Mouse (Mus musculus): ENCODE results near the gene Tex37. TPM values are rescaled to one million over a fixed set of nuclear protein-coding genes. Genes with fewer than 3 reads are reported as not detected.

The Tex37 gene
- not detected in 3 replicates for total RNA-seq (2017)

- no peak for ATAC-seq (replicated peaks; ENCODE audit: insufficient number of reproducible peaks, low FRiP score, low TSS enrichment, poor library complexity, severe bottlenecking)
Observed at GRCm38 (mm10) chr6:70918827-70919226, at the start of gene Tex37. TSS of gene Tex37 (minus strand) at chr6:70918927.

- ATAC-seq (replicated peaks; ENCODE audit: insufficient number of reproducible peaks, low FRiP score, low TSS enrichment, poor library complexity, severe bottlenecking) = no peak
Observed at GRCm38 (mm10) chr6:70968291-70968690, 49.6 kb upstream of the Tex37 start.

GRCm38 (mm10) chr6:70967422-70967821 lies 48.7 kb upstream of the Tex37 start:
- no peak for ATAC-seq (replicated peaks; ENCODE audit: insufficient number of reproducible peaks, low FRiP score, low TSS enrichment, poor library complexity, severe bottlenecking)

- ATAC-seq (replicated peaks; ENCODE audit: insufficient number of reproducible peaks, low FRiP score, low TSS enrichment, poor library complexity, severe bottlenecking) = no peak
Observed at GRCm38 (mm10) chr6:70965694-70966093, 47.0 kb upstream of the Tex37 start.

GRCm38 (mm10) chr6:70964116-70964830 lies 45.5 kb upstream of the Tex37 start:
- ATAC-seq (replicated peaks; ENCODE audit: insufficient number of reproducible peaks, low FRiP score, low TSS enrichment, poor library complexity, severe bottlenecking) = no peak

- ATAC-seq (replicated peaks; ENCODE audit: insufficient number of reproducible peaks, low FRiP score, low TSS enrichment, poor library complexity, severe bottlenecking) = no peak
Observed at GRCm38 (mm10) chr6:70957341-70957940, 38.7 kb upstream of the Tex37 start.

- no peak for ATAC-seq (replicated peaks; ENCODE audit: insufficient number of reproducible peaks, low FRiP score, low TSS enrichment, poor library complexity, severe bottlenecking)
Observed at GRCm38 (mm10) chr6:70956936-70957335, 38.2 kb upstream of the Tex37 start.

GRCm38 (mm10) chr6:70956285-70956912 lies 37.7 kb upstream of the Tex37 start, which contains the start of gene Foxi3:
TSS of gene Foxi3 (plus strand) at chr6:70956531.
- ATAC-seq (replicated peaks; ENCODE audit: insufficient number of reproducible peaks, low FRiP score, low TSS enrichment, poor library complexity, severe bottlenecking) = no peak

GRCm38 (mm10) chr6:70955841-70956240 lies 37.1 kb upstream of the Tex37 start:
- ATAC-seq (replicated peaks; ENCODE audit: insufficient number of reproducible peaks, low FRiP score, low TSS enrichment, poor library complexity, severe bottlenecking) = no peak

- no peak for ATAC-seq (replicated peaks; ENCODE audit: insufficient number of reproducible peaks, low FRiP score, low TSS enrichment, poor library complexity, severe bottlenecking)
Observed at GRCm38 (mm10) chr6:70955291-70955800, 36.6 kb upstream of the Tex37 start.

GRCm38 (mm10) chr6:70954040-70954439 lies 35.3 kb upstream of the Tex37 start:
- ATAC-seq (replicated peaks; ENCODE audit: insufficient number of reproducible peaks, low FRiP score, low TSS enrichment, poor library complexity, severe bottlenecking) = no peak

GRCm38 (mm10) chr6:70953274-70953673 lies 34.5 kb upstream of the Tex37 start:
- no peak for ATAC-seq (replicated peaks; ENCODE audit: insufficient number of reproducible peaks, low FRiP score, low TSS enrichment, poor library complexity, severe bottlenecking)

GRCm38 (mm10) chr6:70931801-70932200 lies 13.1 kb upstream of the Tex37 start:
- no peak for ATAC-seq (replicated peaks; ENCODE audit: insufficient number of reproducible peaks, low FRiP score, low TSS enrichment, poor library complexity, severe bottlenecking)

- no peak; the same call in 1 of the 2 replicates for ATAC-seq (replicated peaks; ENCODE audit: insufficient number of reproducible peaks, low FRiP score, low TSS enrichment, poor library complexity, severe bottlenecking)
Observed at GRCm38 (mm10) chr6:70921274-70922074, 2.7 kb upstream of the Tex37 start.

GRCm38 (mm10) chr6:70912396-70912765 lies 6.3 kb downstream of the Tex37 start:
- ATAC-seq (replicated peaks; ENCODE audit: insufficient number of reproducible peaks, low FRiP score, low TSS enrichment, poor library complexity, severe bottlenecking) = no peak

GRCm38 (mm10) chr6:70911668-70912395 lies 6.9 kb downstream of the Tex37 start:
- no peak for ATAC-seq (replicated peaks; ENCODE audit: insufficient number of reproducible peaks, low FRiP score, low TSS enrichment, poor library complexity, severe bottlenecking)

- no peak for ATAC-seq (replicated peaks; ENCODE audit: insufficient number of reproducible peaks, low FRiP score, low TSS enrichment, poor library complexity, severe bottlenecking)
Observed at GRCm38 (mm10) chr6:70910285-70910684, 8.4 kb downstream of the Tex37 start.

GRCm38 (mm10) chr6:70909572-70909971 lies 9.2 kb downstream of the Tex37 start:
- no peak for ATAC-seq (replicated peaks; ENCODE audit: insufficient number of reproducible peaks, low FRiP score, low TSS enrichment, poor library complexity, severe bottlenecking)
